Mouse (Mus musculus): ENCODE results near the gene Sept9.
"Not testable (repeated sequence)": the region's sequence is repeated elsewhere in the genome, so short reads cannot be mapped to it uniquely, and the experiment has no call there.

Sept9 gene

DNA sequence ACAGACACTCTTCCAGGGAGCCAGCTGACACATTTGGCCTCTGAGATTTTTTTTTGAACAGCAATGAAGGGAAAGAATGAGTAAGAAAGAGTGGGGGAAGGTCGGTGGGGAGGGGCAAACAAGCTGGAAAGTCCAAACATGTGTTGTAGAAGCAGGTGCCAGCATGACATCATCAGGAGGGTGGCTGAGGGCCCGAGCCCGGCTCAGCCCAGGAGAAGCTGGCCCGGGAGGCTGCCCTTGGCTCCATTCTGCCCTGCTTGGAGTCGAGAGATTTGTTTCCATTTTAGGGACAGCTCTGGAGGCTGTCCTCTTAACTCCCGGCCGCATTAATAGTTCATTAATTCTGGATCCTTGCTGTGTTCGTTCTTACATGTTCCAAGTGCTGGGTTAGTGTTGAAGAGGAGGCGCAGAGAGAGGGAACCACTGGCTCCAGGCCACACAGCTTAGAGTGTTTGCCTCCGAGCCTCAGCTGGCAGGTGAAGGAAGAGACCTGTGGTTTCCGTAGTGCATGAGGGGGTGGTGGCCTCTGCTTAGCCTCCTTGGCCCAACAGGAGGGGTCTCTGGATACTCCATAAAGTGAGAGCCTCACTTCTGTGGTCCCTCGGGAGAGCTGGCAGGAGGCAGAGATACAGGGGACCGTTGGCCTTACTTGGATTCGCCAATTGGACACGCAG is 111.8 kb downstream of the Sept9 start:
- no peak for DNase-seq (ENCODE audit: low read depth, low spot score)

DNA sequence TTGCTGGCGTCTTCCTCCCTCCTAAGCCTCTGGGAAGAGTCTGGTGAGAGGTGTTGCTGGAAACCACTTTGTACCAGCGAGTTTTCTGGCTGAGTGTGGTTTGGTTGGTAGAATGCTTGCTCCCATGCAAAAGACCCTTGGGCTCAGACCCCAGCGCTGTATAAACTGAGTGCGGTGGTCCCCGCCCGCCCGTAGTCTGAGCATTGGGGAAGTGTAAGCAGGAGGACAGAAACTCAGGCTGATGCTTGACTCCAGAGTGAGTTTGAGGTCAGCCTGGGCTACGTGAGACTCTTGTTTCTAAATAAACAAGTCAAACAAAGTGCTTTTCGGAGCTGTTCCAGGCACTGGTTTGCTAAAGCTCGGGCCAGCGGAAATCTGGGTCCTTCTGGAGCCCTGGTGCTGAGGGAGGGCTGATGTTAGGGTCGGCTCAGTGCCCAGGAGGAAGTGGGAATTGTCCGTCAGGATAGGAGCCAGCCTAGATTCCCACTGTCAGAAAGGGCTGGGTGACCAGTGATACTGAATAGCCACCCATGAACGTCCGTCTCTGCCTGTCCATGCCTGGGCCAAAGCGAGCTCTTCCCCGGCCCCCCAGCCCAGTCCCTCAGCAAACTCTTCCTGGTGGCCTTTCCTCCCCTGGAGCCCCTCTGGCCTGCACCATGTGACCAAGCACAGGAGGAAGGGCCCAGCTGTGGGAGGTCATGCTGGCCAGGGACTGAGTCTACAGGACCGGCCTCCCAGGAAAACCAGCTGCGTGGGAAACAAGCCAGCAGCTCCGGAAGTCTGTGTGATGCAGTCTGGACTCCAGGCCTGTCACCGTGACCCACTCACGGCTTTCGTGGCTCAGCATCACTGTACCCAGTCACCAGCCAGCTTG is 112.8 kb downstream of the Sept9 start:
- DNase-seq (ENCODE audit: low read depth, low spot score) = no peak

- DNase-seq (ENCODE audit: low read depth, low spot score) = no peak
These were observed 113.5 kb downstream of the Sept9 start for GRCm38 (mm10) chr11:117312936-117313335.

DNA sequence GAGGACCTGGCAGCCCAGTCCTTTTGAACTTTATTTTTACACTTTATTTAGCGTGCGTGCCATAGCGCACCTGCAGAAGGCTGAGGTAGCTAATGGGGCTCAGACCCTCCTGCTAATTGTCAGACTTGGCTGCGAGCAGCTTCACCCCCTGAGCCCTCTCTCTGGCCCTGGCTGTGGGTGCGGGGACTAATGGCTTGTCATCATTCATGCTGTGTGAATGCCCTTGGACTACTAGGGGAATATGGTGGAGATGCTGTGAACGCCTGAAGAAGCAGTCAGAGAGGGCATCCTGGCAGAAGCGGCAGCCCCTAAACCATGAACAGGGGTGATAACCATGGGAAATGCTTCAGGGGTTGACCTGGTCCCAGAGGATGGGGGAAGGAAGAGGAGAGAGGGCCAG is 114.0 kb downstream of the Sept9 start:
- no peak for DNase-seq (ENCODE audit: low read depth, low spot score)

DNA sequence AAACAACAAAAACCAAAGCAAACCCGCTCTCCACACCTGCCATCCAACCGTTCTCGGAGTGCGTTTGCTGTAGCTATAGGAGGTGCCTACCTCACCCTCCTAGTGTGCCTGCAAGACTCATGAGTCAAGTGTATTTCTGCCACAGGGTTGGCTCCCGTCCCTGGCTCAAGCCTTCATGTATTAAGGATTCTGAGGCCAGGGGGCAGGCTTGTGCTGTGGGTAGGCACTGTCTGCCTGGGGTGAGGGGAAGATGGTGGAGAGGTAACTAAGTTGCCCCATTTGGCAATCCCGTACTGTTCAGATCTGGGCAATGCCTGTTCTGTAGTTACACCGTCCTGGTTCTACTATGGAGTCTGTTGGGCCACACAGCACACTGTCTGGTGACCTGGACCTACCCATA is 114.6 kb downstream of the Sept9 start:
- DNase-seq (ENCODE audit: low read depth, low spot score) = no peak

DNA sequence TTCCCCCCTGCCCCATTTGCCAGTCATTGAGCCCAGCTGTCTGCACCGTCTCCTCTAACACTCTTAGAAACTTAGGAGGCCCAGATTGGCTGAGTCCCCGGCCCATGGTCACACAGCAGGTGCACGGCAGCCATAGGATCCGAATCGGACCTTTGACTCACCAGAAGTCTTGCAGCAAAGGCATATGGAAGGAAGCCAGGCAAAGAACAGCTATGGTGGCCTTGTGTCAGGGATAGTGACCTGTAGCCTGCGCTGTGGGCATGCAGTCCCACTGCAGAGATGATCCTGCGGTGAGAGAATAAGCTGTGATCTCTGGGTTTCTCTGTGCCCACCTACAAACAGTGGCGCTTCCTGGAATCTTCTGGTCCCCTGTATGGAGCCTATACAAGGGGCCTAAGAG is 115.1 kb downstream of the Sept9 start:
- no peak for DNase-seq (ENCODE audit: low read depth, low spot score)

GRCm38 (mm10) chr11:117315309-117315708 is 115.8 kb downstream of the Sept9 start:
- DNase-seq (ENCODE audit: low read depth, low spot score) = no peak

- no peak for DNase-seq (ENCODE audit: low read depth, low spot score)
These were observed 117.2 kb downstream of the Sept9 start for GRCm38 (mm10) chr11:117316441-117317331.

GRCm38 (mm10) chr11:117317429-117318101 is 118.1 kb downstream of the Sept9 start:
- no peak for DNase-seq (ENCODE audit: low read depth, low spot score)

DNA sequence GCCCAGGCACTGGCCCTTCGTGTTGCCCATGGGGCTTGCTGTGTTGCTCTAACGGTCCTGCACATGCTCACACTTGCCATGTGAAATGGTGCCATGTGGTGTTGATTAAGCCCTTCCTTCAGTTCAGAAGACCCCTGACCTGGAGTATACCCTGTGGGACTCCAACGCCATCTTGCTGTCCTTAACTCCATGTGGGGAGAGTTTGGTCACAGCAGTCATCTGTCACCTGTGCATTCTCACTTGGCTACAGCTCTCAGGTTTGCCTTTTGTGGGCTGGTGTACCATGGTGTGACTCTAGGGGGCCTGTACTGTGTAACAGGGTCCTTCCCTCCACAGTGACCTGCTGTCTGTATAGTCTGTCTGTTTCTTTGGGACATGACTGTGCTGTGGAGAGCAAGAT is 118.7 kb downstream of the Sept9 start:
- no peak for DNase-seq (ENCODE audit: low read depth, low spot score)

DNA sequence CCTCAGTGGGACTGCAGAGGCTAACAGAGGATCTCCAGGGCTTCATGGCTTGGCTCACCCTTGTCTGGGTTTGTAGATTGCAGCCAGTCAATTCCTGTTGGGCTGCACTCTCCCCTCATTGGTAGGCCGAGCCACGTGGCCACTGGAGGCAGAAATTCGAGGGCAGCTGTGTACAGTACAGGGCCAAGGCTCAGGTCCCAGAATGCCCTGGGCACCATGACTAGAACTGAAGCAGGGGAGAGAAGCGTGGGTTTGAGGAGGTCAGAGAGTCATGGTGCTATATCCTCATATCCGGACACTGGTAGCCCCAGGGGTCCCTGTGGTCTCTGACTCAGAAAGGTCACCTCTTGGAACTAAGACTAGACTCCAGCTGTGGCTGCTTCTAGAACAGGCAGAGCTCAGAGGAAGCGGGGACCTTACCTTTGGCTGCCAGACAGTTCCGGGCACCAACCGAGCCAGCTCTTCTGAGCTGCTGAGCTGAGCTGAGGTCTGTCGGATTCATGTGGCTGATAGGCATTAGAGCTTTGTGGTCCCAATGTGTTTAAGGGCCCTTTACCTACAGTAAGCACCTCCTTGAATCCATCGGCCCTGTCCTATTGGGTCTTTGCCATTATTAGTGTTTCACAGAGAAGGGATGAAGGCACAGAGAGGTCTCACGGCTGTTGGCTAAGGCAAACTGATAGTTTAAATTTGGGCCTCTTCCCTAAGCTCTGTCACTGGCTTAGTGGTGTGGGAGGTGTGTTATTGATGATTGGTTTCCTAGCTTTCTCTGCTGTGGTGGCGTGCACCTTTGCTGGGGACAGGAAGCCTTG is 119.5 kb downstream of the Sept9 start:
- no peak for DNase-seq (ENCODE audit: low read depth, low spot score)

DNA sequence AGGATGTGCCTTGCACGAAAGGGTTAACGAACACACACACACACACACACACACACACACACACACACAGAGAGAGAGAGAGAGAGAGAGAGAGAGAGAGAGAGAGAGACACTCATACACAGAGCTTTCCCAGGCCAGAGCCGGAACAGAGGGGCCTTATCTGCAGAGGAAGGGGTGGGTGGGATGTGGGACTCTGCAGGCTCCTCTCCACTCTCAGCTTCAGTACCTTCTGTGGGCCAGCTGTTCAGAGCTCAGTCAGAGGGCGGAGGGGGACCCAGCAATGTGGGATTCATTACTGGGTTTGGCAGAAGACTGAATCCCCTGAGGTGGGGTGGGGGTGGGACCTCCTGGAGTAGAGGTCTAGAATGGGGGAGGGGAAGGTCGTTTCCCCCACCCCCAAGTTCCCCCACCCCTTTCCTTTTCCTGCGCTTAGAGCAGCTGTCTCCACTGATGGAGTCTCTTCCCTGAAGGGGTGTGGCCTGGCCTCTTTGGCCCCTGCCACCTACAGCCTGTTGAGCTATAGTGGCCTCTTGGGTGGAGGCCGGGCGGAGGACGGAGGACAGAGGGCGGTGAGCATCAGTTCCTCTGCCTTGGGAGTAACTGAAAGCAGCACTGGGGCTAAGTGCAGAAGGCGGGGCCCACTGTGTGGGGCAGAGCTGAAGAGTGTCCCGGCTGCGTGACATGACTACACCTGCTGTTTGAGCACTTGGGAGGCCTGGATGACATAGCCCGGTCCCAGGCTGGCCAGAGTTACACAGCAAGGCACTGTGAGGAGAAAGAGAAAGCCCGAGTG is 120.3 kb downstream of the Sept9 start:
- DNase-seq (ENCODE audit: low read depth, low spot score) = no peak

GRCm38 (mm10) chr11:117320482-117320881 is 121.0 kb downstream of the Sept9 start:
- DNase-seq (ENCODE audit: low read depth, low spot score) = no peak

DNA sequence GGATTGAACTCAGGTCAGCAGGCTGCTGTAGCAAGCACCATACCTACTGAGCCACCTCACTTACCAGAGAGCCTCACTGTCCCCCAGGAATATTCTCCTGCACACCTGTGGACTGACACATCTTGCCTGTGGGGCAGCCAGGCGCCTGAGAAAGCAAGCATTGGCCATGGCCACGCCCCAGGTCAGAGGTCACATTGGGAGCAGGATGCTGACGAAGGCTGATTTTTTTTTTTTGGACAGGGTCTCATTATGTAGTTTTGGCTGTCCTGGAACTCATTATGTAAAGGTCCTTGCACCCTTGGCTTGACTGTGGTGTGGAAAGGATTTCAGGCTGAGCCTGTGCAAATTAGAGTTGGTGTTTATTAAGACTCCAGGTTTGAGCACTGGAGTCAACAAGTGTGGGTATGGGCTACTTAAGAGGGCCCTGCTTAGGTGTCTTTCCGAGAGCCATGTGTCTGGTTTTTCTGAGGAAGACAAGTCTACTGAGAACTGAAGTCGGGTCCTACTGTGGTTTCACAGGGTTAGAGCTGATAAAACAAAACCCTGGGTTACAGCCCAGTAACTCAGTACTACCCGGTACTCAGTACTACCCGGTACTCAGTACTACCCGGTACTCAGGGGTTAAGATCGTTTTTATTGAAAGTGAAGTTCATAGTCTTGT is 122.0 kb downstream of the Sept9 start:
- no peak for DNase-seq (ENCODE audit: low read depth, low spot score)

DNA sequence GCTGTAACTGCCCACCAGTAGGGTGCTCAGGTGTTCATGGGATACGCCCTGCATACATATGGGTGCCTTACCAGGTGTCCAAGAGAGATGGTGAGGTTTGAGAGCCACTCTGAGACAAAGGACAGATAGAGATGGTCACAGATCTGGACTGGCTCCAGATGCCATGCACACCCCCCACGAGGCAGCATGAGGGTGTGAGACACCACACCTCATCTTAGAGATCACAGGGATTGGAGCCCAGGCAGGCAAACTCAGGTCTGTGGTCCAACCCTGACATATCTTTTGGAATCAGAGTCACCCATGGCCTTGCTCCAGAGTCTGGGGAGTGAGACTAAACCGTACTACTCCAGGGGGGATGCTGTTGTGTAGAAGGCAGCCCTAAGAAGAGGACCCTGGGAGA is 122.8 kb downstream of the Sept9 start:
- no peak for DNase-seq (ENCODE audit: low read depth, low spot score)

- DNase-seq (ENCODE audit: low read depth, low spot score) = no peak
These were observed 123.5 kb downstream of the Sept9 start for GRCm38 (mm10) chr11:117322730-117323579.

GRCm38 (mm10) chr11:117323976-117324574 is 124.6 kb downstream of the Sept9 start:
- DNase-seq (ENCODE audit: low read depth, low spot score) = no peak

DNA sequence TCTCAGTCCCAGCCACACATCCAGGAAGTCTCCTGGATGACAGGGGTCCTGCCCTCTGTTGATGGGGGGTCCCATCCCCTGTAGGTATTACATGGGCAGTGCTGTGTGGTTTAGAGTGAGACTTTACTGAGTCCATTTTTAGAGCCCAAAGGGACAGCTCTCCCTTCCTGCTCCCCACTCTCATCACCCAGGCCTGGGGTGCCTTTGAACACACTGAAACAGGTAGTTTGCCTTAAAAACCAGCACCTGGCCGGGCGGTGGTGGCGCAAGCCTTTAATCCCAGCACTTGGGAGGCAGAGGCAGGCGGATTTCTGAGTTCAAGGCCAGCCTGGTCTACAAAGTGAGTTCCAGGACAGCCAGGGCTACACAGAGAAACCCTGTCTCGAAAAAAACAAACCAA is 125.3 kb downstream of the Sept9 start:
- not testable (repeated sequence) for DNase-seq (ENCODE audit: low read depth, low spot score)

Measured in WW6 (cell line).